Mouse (Mus musculus): ENCODE measurements at regions not wholly inside any gene's neighbourhood (a gene's known extent, or its start where the extent isn't known, plus 50 kb on each side); places are given as distances from the start of the nearest gene placed in this dataset.

DNA sequence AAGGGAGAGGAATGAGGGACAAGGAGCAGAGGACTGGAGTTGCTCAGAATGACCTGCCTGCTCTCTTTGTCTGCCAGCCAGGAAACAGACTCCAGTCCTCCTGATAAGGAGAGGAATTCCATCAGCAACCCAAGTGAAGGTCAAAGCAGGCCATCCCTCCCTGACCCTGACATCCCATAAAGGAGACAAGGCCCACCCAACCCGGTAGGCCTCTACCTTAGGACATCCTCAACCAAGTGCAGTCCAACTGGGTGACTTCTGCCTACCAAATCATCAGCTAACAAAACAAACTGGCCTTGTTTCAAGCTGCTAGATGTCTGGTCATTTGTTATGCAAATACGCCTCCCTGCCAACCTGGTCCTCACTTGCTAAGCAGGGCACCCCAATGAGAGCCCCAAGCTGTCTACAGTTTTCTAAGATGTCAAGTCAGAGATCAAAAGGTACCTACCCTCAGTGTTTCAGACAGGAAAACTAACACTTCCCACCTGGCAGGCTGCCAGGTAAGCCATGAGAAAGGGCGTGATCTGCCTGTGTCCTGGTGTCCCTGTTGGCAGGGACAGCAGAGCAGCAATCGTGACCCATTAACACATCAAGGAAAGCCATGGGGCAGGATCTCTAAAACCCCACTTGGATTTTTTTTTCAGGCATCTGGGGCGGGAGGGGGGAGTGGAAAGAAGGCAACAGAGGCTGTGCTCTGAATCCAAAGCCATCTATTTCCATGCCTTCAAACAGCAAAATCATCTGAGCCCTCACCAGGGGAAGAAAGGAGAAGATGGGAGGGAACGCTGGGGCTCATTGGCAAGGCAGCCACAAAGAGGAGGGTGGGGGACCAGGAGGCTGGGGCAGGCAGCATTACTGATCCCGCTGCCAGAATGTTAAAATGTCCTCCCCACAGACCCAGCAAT is 227.6 kb upstream of the Cdh5 start:
- H3K4me1 ChIP-seq (ENCODE audit: control insufficient read depth, insufficient read depth): peaks cover 18% of the 10 kb centered on the region
- H3K9ac ChIP-seq (replicated peaks; ENCODE audit: low read depth, low read length): no peak overlapping the region
- H3K4me2 ChIP-seq (ENCODE audit: low read depth, low read length): no peak overlapping the region
- DNase-seq (ENCODE audit: low spot score): peak; percentile 63
- peak overlapping the region; percentile 59 for H3K27ac ChIP-seq (ENCODE audit: low read depth)
- WGBS: 16% methylated on average over 7 of the region's 7 CpGs
- H3K9me3 ChIP-seq (replicated peaks; ENCODE audit: control insufficient read depth, low read length): no peaks in the 10 kb centered on the region
- no peaks in the 10 kb centered on the region for H3K27me3 ChIP-seq (ENCODE audit: control insufficient read depth, insufficient read depth, low read length)
- no peak for TF ChIP-seq CTCF (IDR thresholded peaks at IDR 0.05; ENCODE audit: low read depth)
- no peak for TF ChIP-seq EP300 (IDR thresholded peaks at IDR 0.05; ENCODE audit: low read depth)
- H3K36me3 ChIP-seq (replicated peaks; ENCODE audit: control insufficient read depth, insufficient read depth, low read length): no peaks in the 10 kb centered on the region
- H3K4me3 ChIP-seq (ENCODE audit: low read depth, low read length): no peak overlapping the region
- ATAC-seq (ENCODE audit: insufficient read depth, low read depth): peak; percentile 84

DNA sequence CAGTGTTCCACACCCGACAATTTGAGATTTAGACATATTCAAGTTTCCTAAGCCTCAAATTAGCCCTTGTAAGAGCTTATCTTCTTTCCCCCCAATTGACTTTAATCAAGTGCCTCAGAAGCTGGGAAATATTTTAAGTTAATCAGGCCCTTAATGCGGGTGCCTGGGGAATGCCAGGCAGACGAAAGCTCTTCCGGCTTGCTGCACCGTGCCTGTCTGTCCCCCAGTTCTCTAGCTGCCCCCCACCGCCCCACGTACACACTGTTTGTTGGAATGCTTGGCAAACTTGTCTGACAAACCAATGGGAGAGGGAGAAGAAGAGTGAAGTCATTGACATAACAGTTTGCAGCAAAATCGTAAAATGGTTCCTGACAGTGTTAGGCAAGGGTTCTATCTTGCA is 226.9 kb upstream of the Cdh5 start:
- TF ChIP-seq EP300 (IDR thresholded peaks at IDR 0.05; ENCODE audit: low read depth) (no peak), CTCF (IDR thresholded peaks at IDR 0.05; ENCODE audit: low read depth) (no peak)
- peaks cover 18% of the 10 kb centered on the region for H3K4me1 ChIP-seq (ENCODE audit: control insufficient read depth, insufficient read depth)
- no peaks in the 10 kb centered on the region for H3K36me3 ChIP-seq (replicated peaks; ENCODE audit: control insufficient read depth, insufficient read depth, low read length)
- no peak overlapping the region for H3K4me2 ChIP-seq (ENCODE audit: low read depth, low read length)
- H3K27ac ChIP-seq (ENCODE audit: low read depth): peak overlapping the region; percentile 59
- H3K4me3 ChIP-seq (ENCODE audit: low read depth, low read length): no peak overlapping the region
- peak; percentile 6 for DNase-seq (ENCODE audit: low spot score)
- ATAC-seq (ENCODE audit: insufficient read depth, low read depth): no peak
- no peaks in the 10 kb centered on the region for H3K27me3 ChIP-seq (ENCODE audit: control insufficient read depth, insufficient read depth, low read length)
- H3K9ac ChIP-seq (replicated peaks; ENCODE audit: low read depth, low read length): no peak overlapping the region
- H3K9me3 ChIP-seq (replicated peaks; ENCODE audit: control insufficient read depth, low read length): no peaks in the 10 kb centered on the region
- WGBS: 40% methylated on average over 8 of the region's 8 CpGs

DNA sequence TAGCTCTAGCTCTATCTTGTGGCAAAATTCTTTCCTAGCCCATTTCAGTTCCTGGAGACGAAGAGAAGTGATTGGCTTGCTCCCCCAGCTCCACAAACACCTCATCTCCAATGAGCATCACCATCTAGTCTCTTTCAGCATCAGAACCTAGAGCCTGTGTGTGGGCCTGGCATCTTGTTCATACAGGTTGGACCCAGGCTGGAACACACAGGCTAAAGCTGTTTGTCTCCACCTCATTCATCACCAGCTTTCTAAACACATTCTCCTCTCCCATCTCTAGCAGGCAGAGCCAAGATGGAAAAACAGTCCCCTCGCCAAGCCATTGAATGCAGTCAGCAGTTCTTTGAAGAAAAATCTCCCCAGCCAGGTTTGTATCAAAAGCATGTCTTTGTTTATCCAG is 221.9 kb upstream of the Cdh5 start:
- H3K9ac ChIP-seq (replicated peaks; ENCODE audit: low read depth, low read length): no peak overlapping the region
- WGBS: 81% methylated on average over 2 of the region's 2 CpGs
- ATAC-seq (ENCODE audit: insufficient read depth, low read depth): no peak

DNA sequence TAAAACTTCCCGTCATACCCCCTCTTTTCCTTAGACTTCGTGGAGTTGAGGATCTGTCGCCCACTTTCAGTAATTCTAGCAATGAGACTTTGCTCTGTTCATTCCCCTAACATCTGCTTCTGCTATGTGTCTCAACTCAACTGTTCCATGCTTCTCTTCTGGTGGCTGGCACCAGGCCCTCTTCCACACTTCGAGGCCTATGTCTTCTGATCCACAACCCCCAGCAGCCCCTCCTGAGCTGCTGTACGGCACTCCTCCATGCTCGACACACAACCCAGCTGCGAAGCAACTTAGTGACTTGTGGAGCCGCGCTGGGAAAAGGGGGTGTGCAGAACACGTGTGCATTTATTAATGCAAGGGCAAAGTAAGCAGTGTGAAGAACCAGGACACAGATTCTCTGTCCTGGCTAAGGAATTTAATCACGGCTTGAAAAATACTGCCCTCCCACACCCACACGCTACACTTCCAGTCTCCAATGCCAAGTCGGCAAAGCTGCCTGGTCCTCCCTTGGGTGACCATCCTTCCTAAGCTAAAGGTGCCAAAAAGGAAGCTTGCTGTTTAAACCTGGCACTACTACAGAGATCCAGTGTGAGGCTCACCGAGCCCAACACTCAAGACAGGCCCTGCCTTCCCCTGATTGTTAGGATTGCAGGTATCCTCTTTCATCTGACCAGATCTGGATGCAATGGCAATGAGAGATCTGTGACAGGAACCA is 220.8 kb upstream of the Cdh5 start:
- no peak overlapping the region for H3K27ac ChIP-seq (ENCODE audit: low read depth)
- no peaks in the 10 kb centered on the region for H3K27me3 ChIP-seq (ENCODE audit: control insufficient read depth, insufficient read depth, low read length)
- no peak for TF ChIP-seq EP300 (IDR thresholded peaks at IDR 0.05; ENCODE audit: low read depth)
- no peak for TF ChIP-seq CTCF (IDR thresholded peaks at IDR 0.05; ENCODE audit: low read depth)
- no peaks in the 10 kb centered on the region for H3K36me3 ChIP-seq (replicated peaks; ENCODE audit: control insufficient read depth, insufficient read depth, low read length)
- ATAC-seq (ENCODE audit: insufficient read depth, low read depth) (no peak; the same call in 1 of the 2 replicates), DNase-seq (ENCODE audit: low spot score) (no peak)
- no peaks in the 10 kb centered on the region for H3K4me1 ChIP-seq (ENCODE audit: control insufficient read depth, insufficient read depth)
- no peak overlapping the region for H3K4me3 ChIP-seq (ENCODE audit: low read depth, low read length)
- H3K9ac ChIP-seq (replicated peaks; ENCODE audit: low read depth, low read length): no peak overlapping the region
- H3K4me2 ChIP-seq (ENCODE audit: low read depth, low read length): no peak overlapping the region
- no peaks in the 10 kb centered on the region for H3K9me3 ChIP-seq (replicated peaks; ENCODE audit: control insufficient read depth, low read length)
- 71% methylated on average over 14 of the region's 14 CpGs for WGBS

More for the DNA sequence above, 221.9 kb upstream of the Cdh5 start:
- no peak overlapping the region for H3K4me2 ChIP-seq (ENCODE audit: low read depth, low read length)
- H3K36me3 ChIP-seq (replicated peaks; ENCODE audit: control insufficient read depth, insufficient read depth, low read length): no peaks in the 10 kb centered on the region
- DNase-seq (ENCODE audit: low spot score): no peak
- no peak overlapping the region for H3K27ac ChIP-seq (ENCODE audit: low read depth)
- H3K4me3 ChIP-seq (ENCODE audit: low read depth, low read length): no peak overlapping the region
- peaks cover 2% of the 10 kb centered on the region; the same call in 1 of the 2 replicates for H3K4me1 ChIP-seq (ENCODE audit: control insufficient read depth, insufficient read depth)
- H3K9me3 ChIP-seq (replicated peaks; ENCODE audit: control insufficient read depth, low read length): no peaks in the 10 kb centered on the region
- no peak for TF ChIP-seq CTCF (IDR thresholded peaks at IDR 0.05; ENCODE audit: low read depth)
- no peak for TF ChIP-seq EP300 (IDR thresholded peaks at IDR 0.05; ENCODE audit: low read depth)
- no peaks in the 10 kb centered on the region for H3K27me3 ChIP-seq (ENCODE audit: control insufficient read depth, insufficient read depth, low read length)

DNA sequence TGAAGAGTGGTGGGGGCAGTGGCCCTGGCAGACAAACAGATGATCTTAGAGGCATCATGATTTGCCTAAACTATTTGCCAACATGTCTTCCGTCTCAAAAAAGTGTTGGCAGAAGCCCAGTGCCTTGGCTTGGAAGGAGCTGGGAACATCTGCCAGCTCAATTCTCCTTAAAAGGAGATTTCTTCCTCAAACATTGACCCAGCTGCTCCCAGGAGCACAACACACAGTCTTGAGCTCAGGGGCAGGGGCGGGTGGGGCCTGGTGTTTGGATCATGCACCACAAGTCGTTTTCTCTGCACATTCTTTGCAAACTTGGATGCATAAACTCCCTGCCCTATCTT is 220.3 kb upstream of the Cdh5 start:
- Histone ChIP-seq H3K27ac (ENCODE audit: low read depth) (no peak overlapping the region), H3K4me3 (ENCODE audit: low read depth, low read length) (no peak overlapping the region), H3K4me1 (ENCODE audit: control insufficient read depth, insufficient read depth) (no peaks in the 10 kb centered on the region), H3K9me3 (replicated peaks; ENCODE audit: control insufficient read depth, low read length) (no peaks in the 10 kb centered on the region), H3K9ac (replicated peaks; ENCODE audit: low read depth, low read length) (no peak overlapping the region), H3K27me3 (ENCODE audit: control insufficient read depth, insufficient read depth, low read length) (no peaks in the 10 kb centered on the region), H3K36me3 (replicated peaks; ENCODE audit: control insufficient read depth, insufficient read depth, low read length) (no peaks in the 10 kb centered on the region), H3K4me2 (ENCODE audit: low read depth, low read length) (no peak overlapping the region)
- TF ChIP-seq EP300 (IDR thresholded peaks at IDR 0.05; ENCODE audit: low read depth) (no peak), CTCF (IDR thresholded peaks at IDR 0.05; ENCODE audit: low read depth) (no peak)
- no peak for DNase-seq (ENCODE audit: low spot score)
- ATAC-seq (ENCODE audit: insufficient read depth, low read depth): no peak
- 53% methylated on average over 3 of the region's 3 CpGs for WGBS
